Mouse (Mus musculus) thymus, adult 18-20 months (tissue): Measurements from ENCODE around the gene Itpr1.

Source experiments
- DNase-seq, 2 experiments: peaks; one replicate each; pipeline ENCODE4 v3.0.0; 2022; ENCODE audit warnings: mixed read lengths in 2 of 2

Itpr1 gene

DNA sequence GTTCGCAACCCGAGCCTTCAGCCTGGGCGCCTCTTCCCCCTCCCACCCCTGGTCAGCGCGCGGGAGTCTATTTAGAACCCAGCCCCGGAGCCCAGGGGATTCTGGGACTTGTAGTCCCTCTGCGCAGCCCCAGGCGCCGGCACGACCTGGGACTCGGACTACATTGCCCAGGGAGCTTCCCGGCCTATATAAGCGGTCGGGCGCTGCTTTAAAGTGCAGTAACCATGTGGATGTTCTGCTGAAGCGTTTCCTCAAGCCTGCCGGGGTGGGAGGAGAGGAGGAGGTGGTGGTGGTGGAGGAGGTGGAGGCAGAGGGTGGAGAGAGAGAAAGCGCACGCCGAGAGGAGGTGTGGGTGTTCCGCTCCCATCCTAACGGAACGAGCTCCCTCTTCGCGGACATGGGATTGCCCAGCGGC is at the start of gene Itpr1:
TSS of gene Itpr1 (plus strand) at position 216 of the 415 bp plus-strand sequence.
- DNase-seq: peak; percentile 98 to 99

DNA sequence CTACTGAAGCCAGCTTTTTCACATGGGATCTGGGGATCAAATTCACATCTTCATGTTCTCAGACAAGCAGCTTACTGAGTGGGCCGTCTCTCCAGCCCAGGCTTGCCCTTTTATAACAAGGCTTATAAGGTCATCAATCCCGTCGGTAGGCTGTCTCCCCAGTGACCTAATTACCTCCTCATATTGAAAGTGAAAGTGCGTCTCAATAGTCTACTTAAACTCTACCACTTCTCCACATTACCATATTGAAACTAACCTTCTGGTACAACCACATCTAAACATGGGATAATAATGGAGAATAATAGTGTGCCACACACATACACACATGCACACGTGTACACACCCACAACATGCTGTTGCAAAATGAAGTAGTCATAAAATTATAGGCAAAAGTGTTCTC is 48.0 kb upstream of the Itpr1 start:
- DNase-seq: no peak

DNA sequence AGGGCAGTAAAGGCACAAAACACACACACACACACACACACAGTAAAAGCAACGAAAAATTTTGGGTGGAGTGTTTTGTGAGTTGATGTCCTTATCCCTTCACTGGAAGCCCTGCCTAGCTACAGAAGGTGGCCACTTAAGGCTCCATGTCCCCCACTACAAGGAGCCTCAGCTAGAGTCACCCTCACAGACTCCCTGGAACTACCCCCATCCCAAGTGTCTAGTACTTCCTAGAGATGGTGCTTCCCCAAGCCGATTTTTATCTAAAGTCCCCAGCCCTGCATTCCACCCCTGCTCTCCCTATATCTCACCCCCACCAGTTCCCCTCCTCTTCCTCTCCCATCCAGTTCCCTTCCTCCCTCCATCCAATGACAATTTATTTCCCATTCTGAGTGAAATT is 47.3 kb upstream of the Itpr1 start:
- DNase-seq: no peak

DNA sequence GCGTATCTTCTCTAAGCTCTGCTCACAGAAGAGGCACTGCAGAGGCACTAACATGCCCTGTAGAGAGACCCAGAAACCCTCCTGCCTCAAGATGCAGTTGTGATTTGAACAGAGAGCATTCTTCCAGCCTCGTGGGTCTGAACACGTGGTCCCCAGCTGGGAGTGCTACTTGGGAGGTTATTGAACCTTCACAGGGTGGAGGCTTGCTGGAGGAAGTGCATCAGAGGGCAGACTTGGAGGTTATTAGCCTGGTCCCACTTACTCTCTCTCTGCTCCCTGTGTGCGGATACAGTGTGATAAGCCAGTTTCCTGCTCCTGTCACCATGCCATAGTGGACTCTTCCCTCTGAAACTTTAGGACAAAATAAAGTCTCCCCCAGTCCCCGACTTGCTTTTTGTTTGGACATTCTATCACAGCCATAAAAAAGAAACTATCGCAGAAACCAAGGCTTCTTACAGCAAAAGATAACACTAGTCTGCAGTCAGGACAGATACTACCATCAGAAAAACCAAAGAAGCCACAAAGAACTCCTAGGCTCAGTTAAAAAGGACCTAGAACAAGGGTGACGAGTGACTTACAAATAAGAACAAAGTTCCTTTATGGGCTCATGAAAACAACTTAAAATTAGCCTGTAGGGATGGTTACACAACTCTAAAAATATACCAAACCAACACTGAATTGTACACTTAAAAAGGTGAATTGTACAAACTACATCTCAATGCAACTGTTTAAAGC is 44.8 kb upstream of the Itpr1 start:
- DNase-seq: no peak

DNA sequence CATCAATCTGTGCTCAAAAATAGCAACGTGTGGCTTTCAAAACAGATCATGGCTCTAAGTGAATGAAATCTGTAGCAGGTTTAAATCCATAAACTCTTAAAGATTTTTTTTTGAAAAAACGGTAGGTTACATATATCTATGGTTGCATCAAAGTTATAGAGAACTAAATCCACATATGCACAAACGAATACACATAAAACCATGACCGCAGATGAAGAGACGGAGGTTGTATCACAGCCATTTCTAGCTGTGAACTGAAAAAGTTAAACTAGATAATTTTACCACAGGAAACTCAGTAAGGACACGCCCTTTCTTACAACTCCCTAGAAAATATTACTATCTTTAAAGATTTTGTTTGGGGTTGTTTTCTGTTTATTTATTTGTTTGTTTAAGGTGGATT is 44.2 kb upstream of the Itpr1 start:
- no peak for DNase-seq

DNA sequence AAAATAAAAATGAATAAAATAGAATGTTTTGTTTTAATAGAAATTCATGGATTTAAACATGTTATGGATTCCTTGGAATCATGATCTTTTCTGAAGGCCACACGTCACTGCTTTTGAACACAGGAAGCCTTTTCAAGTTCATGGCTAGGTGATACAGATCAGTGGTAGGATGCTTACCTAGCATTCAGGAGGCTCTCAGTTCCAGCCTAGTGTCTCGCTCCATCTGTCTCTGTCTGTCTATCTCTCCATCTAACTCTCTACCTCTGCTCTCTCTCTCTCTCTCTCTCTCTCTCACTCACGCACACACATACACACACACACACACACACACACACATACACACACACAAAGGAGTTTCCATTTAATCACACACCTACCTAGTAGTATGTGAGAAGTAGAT is 43.4 kb upstream of the Itpr1 start:
- no peak for DNase-seq

DNA sequence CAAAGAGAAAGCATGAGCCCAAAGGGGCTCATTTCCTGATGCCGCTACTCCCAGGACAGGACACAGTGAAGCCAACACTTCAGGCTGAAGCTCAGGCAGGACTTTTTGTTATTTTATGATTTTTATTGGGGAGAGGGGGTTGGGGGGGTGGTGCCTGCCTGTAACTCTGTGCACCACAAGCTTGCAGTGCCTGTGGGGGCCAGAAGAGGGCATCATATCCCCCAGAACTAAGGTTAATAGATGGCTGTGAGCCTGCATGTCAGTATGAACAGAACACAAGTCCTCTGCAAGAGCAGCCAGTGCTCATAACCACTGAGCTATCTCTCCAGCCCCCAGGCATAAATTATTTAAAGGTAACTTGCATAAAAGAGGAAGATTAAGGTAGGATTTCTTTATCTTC is 40.7 kb upstream of the Itpr1 start:
- no peak for DNase-seq

DNA sequence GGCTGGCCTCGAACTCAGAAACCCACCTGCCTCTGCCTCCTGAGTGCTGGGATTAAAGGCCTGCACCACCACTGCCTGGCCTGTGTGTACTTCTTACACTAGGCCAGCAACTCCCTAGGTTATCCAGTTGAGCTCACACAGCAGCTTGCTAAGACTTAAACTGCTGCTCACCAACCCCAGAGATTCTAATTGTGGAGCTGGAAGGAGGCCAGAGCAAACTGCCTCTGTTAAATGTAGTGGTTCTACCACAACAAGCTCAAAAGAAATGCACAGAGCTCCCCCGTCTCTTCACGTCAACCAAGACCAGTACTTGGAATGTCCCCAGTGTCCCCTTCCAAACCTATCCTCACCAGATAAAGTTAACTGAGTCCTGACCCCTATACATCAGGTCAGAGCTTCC is 38.7 kb upstream of the Itpr1 start:
- DNase-seq: no peak

DNA sequence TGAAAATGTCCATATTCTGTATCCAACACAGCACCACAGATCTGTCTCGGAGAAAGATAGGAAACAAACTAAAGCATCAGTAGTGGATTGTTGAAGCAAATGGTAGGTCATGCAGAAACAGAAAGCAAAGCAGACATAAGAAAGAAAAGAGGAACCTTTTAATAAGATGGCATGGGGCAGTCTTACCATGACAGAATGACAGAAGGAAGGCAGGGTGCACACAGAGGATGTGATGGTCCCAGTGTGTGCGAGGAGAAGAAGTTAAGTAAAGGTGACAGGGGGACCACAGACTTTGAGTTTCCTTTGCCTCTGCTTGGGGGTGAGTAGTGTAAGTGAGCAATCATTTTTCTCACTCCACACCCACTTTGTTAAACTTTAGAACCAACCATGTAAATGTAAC is 33.8 kb upstream of the Itpr1 start:
- DNase-seq: no peak

DNA sequence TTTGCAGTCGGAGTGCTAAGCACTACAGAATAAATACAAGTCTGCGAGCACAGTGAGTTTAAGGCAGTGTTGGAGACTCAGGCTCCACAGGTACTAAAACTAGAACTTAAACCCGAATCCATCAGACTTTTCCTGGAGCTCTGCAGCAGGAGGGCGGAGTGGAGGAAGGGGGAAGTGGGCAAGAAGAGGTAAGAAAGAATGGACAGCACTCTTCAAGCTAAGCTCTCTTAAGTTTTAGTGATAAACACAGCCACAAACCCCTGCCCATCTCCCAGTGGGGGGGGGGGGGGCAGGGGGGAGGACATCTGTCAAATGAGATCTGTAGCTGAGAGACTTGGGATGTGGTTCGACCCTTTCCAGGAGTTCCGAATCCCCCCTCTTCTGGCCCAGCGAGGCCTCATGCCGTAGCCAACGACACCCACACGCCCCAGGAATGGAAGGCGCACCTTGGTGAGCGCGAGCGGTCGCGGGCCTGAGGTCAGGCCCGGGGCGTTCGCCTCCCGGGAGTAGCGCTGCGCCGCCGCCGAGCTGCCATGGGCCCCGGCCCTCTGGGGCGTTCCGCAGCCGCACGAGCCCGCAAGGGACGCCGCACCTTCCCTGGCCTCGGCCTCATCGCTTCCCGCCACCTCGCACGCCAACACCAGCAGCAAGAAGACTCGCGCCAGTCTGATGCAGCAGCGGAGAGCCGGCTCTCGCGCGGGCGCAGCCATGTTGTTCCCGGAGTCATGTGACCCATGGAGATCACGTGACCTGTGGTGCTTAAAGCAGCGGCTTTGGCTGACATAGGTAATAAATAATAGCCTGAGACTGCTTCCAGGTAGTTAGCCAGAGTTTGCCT is 27.8 kb upstream of the Itpr1 start, which contains the start of gene Sumf1:
TSS of gene Sumf1 (minus strand) at position 736 of the 838 bp plus-strand sequence.
- peak; percentile 74 to 80 for DNase-seq

DNA sequence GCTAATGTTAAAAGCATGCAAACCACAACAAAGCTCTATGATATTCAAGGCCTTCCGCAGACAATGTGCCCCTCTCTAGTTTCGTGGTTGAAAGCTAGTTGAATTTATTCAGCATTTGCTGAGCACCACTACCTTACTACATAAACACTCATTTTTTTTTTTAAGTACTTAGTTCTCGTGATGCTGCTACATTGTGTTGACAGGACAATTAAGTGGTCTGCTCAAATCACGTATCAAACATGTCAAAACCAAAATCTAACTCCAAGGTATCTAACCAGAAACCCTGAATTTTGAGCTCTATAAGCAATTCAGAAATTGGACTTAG is 27.2 kb upstream of the Itpr1 start:
- no peak for DNase-seq

DNA sequence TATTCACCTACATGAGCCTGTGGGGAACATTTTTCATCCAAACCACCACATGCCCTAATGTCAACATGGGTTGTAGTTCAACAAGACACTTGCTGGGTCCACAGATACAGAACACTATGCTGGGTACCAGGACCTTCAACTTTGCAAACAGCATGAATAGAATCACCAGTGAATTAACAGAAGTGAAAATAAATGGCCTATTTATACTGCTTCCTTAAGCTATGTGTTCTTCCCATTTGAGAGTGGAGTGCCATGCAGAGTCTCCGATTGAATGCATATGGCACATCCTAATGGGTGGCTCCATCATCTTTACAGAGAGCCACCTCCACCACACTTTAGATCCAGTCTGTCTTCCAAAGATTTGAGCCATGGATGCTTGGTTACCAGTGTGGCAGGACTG is 22.2 kb upstream of the Itpr1 start:
- DNase-seq: no peak

DNA sequence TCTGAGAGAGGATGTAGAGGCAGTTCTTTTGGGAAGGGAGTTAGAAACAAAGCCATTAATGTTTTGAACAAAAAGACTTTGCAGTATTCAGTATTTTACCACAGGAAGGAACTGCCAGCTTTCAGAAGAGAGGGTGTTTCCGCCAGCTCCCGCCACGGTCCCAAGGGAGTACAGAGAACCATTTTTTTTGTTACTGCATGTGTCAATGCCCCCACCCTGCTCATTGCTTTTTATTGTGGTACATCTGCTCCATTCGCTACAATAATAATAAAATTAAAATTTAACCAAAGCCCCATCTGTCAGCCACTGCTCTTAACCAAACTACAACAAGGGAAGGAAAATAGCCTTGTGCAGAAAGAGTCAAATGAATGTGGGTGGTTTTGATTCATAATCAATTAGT is 20.3 kb upstream of the Itpr1 start:
- DNase-seq: peak in 1 of 2 experiments; percentile 17

DNA sequence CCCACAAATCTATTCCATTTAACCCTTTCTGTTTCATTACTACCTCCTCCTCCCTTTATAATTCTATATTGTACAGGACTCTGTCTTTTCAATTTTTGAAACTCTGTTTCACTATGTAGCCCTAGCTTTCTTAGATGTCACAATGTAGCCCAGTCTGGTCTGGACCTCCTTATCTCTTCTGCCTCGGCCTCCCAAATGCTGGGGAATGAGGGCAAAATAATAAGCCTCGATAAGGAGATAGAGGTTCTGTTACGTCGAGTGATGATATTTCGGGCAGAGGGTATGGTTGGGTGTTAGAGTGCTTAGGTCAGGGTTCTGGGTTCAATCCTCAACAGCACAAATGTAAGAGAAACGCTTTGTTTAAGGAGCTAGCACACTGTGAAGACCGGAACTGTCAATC is 16.2 kb upstream of the Itpr1 start:
- no peak for DNase-seq

DNA sequence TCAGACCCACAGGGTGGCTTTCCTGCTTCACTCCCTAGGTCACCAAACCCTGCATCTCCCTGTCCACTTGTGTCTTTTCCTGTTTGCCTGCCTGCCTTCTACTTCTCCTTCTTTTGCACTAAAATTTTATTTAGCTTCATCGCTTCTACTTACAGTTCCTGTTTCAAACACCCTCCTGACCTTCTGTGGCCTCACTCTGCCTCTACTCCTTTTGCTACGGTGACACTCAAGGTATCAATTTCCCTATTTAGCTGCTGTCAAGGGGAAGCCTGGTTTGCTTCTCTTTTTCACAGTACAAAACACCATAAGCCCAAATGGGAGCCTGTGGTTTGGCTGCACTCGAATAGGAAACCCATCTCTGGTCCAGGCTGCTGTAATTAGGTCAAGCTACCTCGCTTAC is 15.8 kb upstream of the Itpr1 start:
- no peak for DNase-seq

DNA sequence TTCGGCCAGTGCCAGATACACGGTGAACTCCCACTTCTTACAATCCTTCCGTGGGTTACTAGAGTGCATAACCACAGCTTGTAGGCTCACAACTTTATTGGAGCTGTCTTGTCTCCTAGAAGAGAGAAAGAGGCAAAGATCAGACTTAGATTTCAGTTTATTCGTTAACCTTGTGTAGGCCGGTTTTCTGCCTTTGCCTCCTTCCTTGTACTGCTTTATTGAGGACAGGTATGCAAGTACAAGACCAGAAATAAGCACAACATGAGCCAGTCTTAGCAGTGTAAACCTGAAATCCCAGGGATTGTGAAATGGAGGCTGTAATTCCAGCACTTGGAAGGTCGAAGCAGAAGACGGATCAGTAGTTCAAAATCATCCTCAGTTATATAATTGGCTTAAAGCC is 14.6 kb upstream of the Itpr1 start:
- DNase-seq: no peak

DNA sequence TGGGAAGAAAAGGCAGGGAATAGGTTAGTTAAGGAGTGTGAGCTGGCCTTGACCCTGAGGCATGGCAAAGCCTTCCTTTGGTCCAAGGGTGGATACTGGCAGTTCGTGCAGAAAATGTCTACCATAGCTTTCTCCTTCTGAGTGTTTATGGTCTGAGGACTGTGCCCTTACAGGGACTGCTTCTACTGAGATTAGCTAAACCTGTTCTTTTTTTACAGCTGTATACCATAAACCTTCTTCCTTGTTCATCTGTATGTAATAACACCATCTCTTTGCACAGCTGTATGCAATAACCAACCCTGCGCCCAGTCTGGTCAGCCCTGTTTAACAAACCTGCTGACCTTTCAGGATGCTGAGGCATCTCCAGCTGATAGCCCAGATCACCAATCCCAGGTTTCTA is 8.6 kb upstream of the Itpr1 start:
- no peak for DNase-seq

DNA sequence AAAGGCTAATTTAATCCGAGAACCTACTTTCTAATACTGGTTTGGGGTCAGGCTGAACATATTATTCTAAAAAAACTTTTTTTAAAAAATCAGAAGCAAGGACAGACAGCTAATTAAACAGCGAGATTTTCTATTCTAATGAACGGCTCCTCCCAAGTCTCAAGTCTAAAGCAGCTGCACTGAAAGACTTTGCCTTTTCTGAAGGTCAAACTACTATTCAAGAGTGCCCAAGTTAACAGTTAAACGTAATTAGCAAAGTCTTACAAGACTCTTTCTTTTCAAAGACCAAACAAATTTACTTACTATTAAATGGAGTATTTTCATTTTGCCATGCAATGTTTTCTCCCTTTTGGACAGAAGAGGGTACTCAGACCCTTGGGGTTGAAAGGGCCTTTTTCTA is 6.8 kb upstream of the Itpr1 start:
- DNase-seq: no peak

DNA sequence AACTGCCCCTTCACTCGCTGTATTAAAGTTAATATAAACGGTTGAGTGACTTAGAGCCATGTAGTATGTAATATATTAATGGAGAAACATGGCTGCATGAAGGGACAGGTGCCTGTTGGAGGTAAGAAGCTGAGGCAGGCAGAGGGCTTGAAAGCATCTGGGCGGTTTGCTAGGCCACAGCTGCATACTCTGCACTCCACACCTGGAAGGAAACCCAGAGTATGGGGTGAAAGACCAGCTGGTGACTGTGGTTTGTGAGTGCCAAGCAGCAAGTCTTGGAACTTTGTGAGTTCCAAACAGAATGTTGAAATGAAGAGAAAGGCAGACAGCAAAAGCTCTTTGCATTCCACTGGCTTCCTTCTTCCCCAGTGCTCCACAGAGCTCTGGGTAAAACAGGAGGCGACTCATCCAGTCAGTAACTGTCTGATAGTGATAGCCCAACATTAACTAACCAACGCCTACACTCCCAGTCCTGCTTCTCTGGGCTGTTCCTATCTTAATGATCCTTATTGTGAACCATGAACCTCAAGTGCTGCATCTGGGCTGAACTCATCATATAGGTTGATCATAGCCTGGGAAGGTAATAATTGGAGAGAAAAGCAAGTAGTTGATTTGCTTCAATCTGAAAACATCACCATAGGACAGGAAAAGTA is 5.9 kb upstream of the Itpr1 start:
- peak; percentile 66 to 82 for DNase-seq

DNA sequence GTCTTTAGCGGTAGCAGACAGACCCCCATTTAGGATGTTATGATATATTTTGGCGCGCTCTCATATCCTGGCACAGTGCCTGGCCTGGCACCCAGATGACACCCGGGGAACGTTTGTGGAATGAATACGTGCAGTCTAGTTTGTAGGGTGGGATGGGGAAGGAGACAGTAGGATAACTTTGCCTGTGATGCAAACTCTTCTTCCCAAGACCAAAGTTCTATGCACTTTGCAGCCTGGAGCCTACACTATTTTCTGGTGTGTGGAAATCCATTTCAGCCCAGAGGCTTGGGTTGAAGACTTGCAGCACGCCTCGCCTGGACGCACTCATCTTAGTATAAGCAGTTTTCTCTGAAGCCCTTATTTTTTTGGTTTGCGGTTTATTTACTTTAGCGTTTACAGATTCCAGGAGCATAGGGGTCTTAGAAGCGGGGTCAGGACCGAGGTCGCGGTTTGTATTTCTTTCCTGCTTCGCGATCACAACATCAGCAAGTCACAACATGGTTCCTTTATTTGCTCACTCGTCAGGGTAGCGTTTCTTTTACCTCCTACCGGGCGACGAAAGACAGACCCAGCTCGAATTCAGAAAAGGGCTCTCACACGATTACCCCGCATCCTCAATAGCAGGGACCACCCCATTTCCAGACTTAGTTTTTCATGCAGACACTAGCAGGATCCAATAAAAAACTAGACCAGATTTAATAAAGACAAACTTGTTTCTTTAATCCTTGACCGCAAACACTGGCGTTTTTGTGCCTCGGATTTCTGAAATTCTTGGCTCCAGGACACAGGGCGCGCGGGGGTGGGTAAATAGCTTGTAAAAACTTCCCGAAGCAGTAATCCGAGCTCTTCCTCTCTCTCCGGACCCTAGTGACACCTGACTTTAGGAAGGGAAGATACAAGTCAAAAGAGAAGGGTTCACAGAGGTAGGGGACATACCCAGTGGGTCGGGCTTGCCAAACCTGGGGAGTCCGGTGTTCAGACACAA is 708 bp upstream of the Itpr1 start:
- DNase-seq: peak in 1 of 2 experiments; percentile 32

DNA sequence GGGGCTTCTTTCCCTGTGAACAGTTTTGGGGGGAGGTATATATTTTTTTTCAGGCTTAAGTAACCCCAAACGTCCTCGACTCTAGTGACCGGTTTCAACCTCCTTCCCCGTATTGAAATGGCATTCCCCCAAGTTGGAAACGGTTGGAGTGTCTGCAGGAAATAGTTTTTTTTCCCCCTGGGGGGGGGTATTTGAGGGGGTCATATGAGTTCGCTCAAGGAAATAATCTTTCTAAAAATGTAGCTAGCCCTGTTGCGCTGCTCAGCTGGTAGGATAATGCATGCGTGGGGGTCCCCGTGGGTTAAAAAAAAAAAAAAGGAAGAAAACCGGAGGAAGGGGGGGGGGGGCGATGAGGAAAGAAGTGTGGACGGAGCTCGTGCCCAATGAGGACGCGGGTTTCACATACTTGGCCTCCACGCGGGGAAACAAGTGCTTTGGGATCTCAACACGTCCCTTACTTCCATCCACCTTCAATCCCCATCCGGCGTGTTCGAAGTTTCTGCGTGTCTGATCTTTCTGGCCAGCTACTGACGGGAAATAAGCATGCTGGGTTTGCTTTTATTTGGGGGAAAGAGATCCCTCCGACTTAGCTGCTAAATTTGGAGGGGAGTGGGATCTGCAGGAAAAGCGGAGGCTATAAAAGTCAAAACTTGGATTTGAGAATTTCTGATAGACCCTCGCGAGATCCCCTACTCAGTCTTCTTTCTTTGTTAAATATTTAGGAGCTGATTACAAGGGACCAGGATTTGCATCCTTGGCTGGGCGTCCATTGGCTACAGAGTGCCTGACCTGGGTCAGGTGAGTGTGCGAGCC is 791 bp downstream of the Itpr1 start:
- peak in 1 of 2 experiments; percentile 34 for DNase-seq
